Mouse (Mus musculus): ENCODE results near the gene Cdk17.
"Not testable (repeated sequence)": the region's sequence is repeated elsewhere in the genome, so short reads cannot be mapped to it uniquely, and the experiment has no call there.

Cdk17 gene

GRCm38 (mm10) chr10:93143285-93143985 is 17.2 kb upstream of the Cdk17 start:
- peak in 1 of 2 experiments; percentile 26 for DNase-seq

- peak in 1 of 2 experiments; percentile 17 for DNase-seq
Measured at GRCm38 (mm10) chr10:93143986-93144314, 16.7 kb upstream of the Cdk17 start.

- no peak for DNase-seq
Measured at GRCm38 (mm10) chr10:93144579-93144978, 16.1 kb upstream of the Cdk17 start.

- DNase-seq: no peak
Measured at GRCm38 (mm10) chr10:93145088-93145487, 15.6 kb upstream of the Cdk17 start.

- no peak for DNase-seq
Measured at GRCm38 (mm10) chr10:93146601-93147000, 14.1 kb upstream of the Cdk17 start.

- DNase-seq: no peak
Measured at GRCm38 (mm10) chr10:93147691-93148090, 13.0 kb upstream of the Cdk17 start.

- DNase-seq: no peak
Measured at GRCm38 (mm10) chr10:93149597-93149996, 11.1 kb upstream of the Cdk17 start.

GRCm38 (mm10) chr10:93151775-93152174 is 8.9 kb upstream of the Cdk17 start:
- no peak for DNase-seq

GRCm38 (mm10) chr10:93152698-93153097 is 8.0 kb upstream of the Cdk17 start:
- DNase-seq: no peak

- not testable (repeated sequence) for DNase-seq
Measured at GRCm38 (mm10) chr10:93153404-93153803, 7.3 kb upstream of the Cdk17 start.

- DNase-seq: no peak
Measured at GRCm38 (mm10) chr10:93159651-93160496, 801 bp upstream of the Cdk17 start.

- DNase-seq: peak; percentile 85 to 88
Measured at GRCm38 (mm10) chr10:93160497-93160806, 223 bp upstream of the Cdk17 start.

GRCm38 (mm10) chr10:93161511-93162275 is 1.0 kb downstream of the Cdk17 start:
- peak; percentile 26 to 35 for DNase-seq

- no peak for DNase-seq
Measured at GRCm38 (mm10) chr10:93162276-93162971, 1.7 kb downstream of the Cdk17 start.

- no peak for DNase-seq
Measured at GRCm38 (mm10) chr10:93162972-93163660, 2.4 kb downstream of the Cdk17 start.

- DNase-seq: no peak
Measured at GRCm38 (mm10) chr10:93163711-93164488, 3.2 kb downstream of the Cdk17 start.

GRCm38 (mm10) chr10:93165416-93166381 is 5.0 kb downstream of the Cdk17 start:
- DNase-seq: peak; percentile 38 to 42

- peak; percentile 37 to 42 for DNase-seq
Measured at GRCm38 (mm10) chr10:93166382-93166769, 5.7 kb downstream of the Cdk17 start.

- peak; percentile 37 to 55 for DNase-seq
Measured at GRCm38 (mm10) chr10:93167311-93167710, 6.6 kb downstream of the Cdk17 start.

GRCm38 (mm10) chr10:93168067-93168466 is 7.4 kb downstream of the Cdk17 start:
- DNase-seq: no peak
